Mouse (Mus musculus): ENCODE results near the gene Ube2u. TPM values are rescaled to one million over a fixed set of nuclear protein-coding genes. Genes with fewer than 3 reads are reported as not detected.
"Not testable (repeated sequence)": the region's sequence is repeated elsewhere in the genome, so short reads cannot be mapped to it uniquely, and the experiment has no call there.

Ube2u gene
- polyA plus RNA-seq, 1 experiment from 2014 or later, result 0.82 TPM

DNA sequence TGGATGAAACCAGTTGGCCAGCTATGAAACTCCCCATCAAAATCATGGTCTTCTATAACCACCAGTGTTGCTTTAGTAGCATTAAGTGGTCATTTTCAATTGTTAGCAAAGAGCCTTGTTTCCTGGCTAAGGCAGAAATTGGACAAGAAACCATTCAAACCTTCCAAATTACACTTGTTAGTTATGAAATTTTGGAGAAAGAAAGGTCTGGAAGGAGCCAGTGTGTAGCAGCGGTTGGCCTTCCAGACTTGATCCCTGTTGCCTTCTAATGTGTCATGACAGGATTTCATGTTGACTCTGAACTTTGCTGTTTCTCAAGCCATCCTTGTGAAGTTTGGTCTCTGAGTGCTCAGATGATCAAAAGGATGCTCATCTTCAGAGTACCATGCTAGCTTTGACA, 17.9 kb downstream of the Ube2u start:
- 100% methylated on average over 1 of the region's 1 CpGs for WGBS
- no peak overlapping the region for H3K9ac ChIP-seq (ENCODE audit: low read depth, low read length)
- no peaks in the 10 kb centered on the region for H3K4me1 ChIP-seq (ENCODE audit: control insufficient read depth, insufficient read depth, low read length)
- H3K4me2 ChIP-seq (ENCODE audit: low read length), result no peak overlapping the region
- no peaks in the 10 kb centered on the region for H3K27me3 ChIP-seq (ENCODE audit: control insufficient read depth, insufficient read depth, low read depth, low read length)
- H3K27ac ChIP-seq (ENCODE audit: low read length), result no peak overlapping the region
- no peaks in the 10 kb centered on the region for H3K9me3 ChIP-seq (replicated peaks; ENCODE audit: control insufficient read depth, low read length, poor library complexity, severe bottlenecking)
- H3K36me3 ChIP-seq (ENCODE audit: control insufficient read depth, insufficient read depth, low read length), result no peaks in the 10 kb centered on the region
- ATAC-seq, result no peak
- no peak overlapping the region for H3K4me3 ChIP-seq (ENCODE audit: low read depth, low read length)

DNA sequence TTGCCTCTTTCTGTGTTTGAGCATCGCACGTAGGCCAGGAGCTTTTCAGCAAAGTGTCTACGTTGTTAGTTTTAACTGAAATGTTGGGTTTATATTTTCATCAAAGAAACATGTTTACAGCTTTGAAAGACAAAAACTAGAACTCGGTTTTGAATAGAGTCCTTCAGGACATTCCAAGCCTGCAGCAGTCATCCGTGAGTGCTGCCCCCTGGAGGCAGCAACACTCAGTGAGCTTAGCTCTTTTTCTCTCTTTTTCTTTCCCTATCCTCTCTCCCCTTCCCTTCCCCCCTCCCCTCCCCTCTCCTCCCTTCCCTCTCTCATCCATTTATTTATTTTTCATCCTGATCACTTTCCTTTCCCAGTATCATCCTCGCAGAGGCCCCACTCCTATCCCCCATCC, 19.5 kb downstream of the Ube2u start:
- H3K4me3 ChIP-seq (ENCODE audit: low read depth, low read length), result no peak overlapping the region
- no peak overlapping the region for H3K4me2 ChIP-seq (ENCODE audit: low read length)
- H3K4me1 ChIP-seq (ENCODE audit: control insufficient read depth, insufficient read depth, low read length), result no peaks in the 10 kb centered on the region
- H3K27me3 ChIP-seq (ENCODE audit: control insufficient read depth, insufficient read depth, low read depth, low read length), result no peaks in the 10 kb centered on the region
- ATAC-seq, result no peak
- no peaks in the 10 kb centered on the region for H3K9me3 ChIP-seq (replicated peaks; ENCODE audit: control insufficient read depth, low read length, poor library complexity, severe bottlenecking)
- WGBS, result 56% methylated on average over 6 of the region's 6 CpGs
- no peaks in the 10 kb centered on the region for H3K36me3 ChIP-seq (ENCODE audit: control insufficient read depth, insufficient read depth, low read length)
- H3K27ac ChIP-seq (ENCODE audit: low read length), result no peak overlapping the region
- H3K9ac ChIP-seq (ENCODE audit: low read depth, low read length), result no peak overlapping the region

GRCm38 (mm10) chr4:100499037-100499601, 20.5 kb downstream of the Ube2u start:
- H3K9me3 ChIP-seq (replicated peaks; ENCODE audit: control insufficient read depth, low read length, poor library complexity, severe bottlenecking), result not testable (repeated sequence)

GRCm38 (mm10) chr4:100503337-100503736, 24.7 kb downstream of the Ube2u start:
- no peak overlapping the region for H3K4me3 ChIP-seq (ENCODE audit: low read depth, low read length)
- 84% methylated on average over 2 of the region's 2 CpGs for WGBS
- H3K9ac ChIP-seq (ENCODE audit: low read depth, low read length), result no peak overlapping the region
- no peaks in the 10 kb centered on the region for H3K9me3 ChIP-seq (replicated peaks; ENCODE audit: control insufficient read depth, low read length, poor library complexity, severe bottlenecking)
- no peaks in the 10 kb centered on the region for H3K36me3 ChIP-seq (ENCODE audit: control insufficient read depth, insufficient read depth, low read length)
- no peaks in the 10 kb centered on the region for H3K27me3 ChIP-seq (ENCODE audit: control insufficient read depth, insufficient read depth, low read depth, low read length)
- no peak overlapping the region for H3K4me2 ChIP-seq (ENCODE audit: low read length)
- no peak overlapping the region for H3K27ac ChIP-seq (ENCODE audit: low read length)
- no peak for ATAC-seq
- no peaks in the 10 kb centered on the region for H3K4me1 ChIP-seq (ENCODE audit: control insufficient read depth, insufficient read depth, low read length)

More at GRCm38 (mm10) chr4:100499037-100499601, 20.5 kb downstream of the Ube2u start:
- not testable (repeated sequence) for ATAC-seq; H3K27me3 ChIP-seq (ENCODE audit: control insufficient read depth, insufficient read depth, low read depth, low read length); H3K4me3 ChIP-seq (ENCODE audit: low read depth, low read length); H3K4me1 ChIP-seq (ENCODE audit: control insufficient read depth, insufficient read depth, low read length); H3K4me2 ChIP-seq (ENCODE audit: low read length); H3K9ac ChIP-seq (ENCODE audit: low read depth, low read length); H3K36me3 ChIP-seq (ENCODE audit: control insufficient read depth, insufficient read depth, low read length); H3K27ac ChIP-seq (ENCODE audit: low read length)
- WGBS, result 81% methylated on average over 7 of the region's 7 CpGs

- no peak overlapping the region for H3K4me3 ChIP-seq (ENCODE audit: low read depth, low read length)
- H3K9me3 ChIP-seq (replicated peaks; ENCODE audit: control insufficient read depth, low read length, poor library complexity, severe bottlenecking), result no peaks in the 10 kb centered on the region
- no peaks in the 10 kb centered on the region for H3K4me1 ChIP-seq (ENCODE audit: control insufficient read depth, insufficient read depth, low read length)
- H3K27me3 ChIP-seq (ENCODE audit: control insufficient read depth, insufficient read depth, low read depth, low read length), result no peaks in the 10 kb centered on the region
- no peak overlapping the region for H3K9ac ChIP-seq (ENCODE audit: low read depth, low read length)
- no peak overlapping the region for H3K4me2 ChIP-seq (ENCODE audit: low read length)
- ATAC-seq, result no peak
- no peak overlapping the region for H3K27ac ChIP-seq (ENCODE audit: low read length)
- 88% methylated on average over 2 of the region's 2 CpGs for WGBS
- H3K36me3 ChIP-seq (ENCODE audit: control insufficient read depth, insufficient read depth, low read length), result no peaks in the 10 kb centered on the region
Observed at GRCm38 (mm10) chr4:100517646-100518045, 39.0 kb downstream of the Ube2u start.

- no peak overlapping the region for H3K27ac ChIP-seq (ENCODE audit: low read length)
- no peak overlapping the region for H3K4me2 ChIP-seq (ENCODE audit: low read length)
- no peaks in the 10 kb centered on the region for H3K36me3 ChIP-seq (ENCODE audit: control insufficient read depth, insufficient read depth, low read length)
- no peak overlapping the region for H3K4me3 ChIP-seq (ENCODE audit: low read depth, low read length)
- peaks cover 8% of the 10 kb centered on the region for H3K27me3 ChIP-seq (ENCODE audit: control insufficient read depth, insufficient read depth, low read depth, low read length)
- H3K9ac ChIP-seq (ENCODE audit: low read depth, low read length), result no peak overlapping the region
- ATAC-seq, result no peak
- peaks cover under 1% of the 10 kb centered on the region; the same call in 1 of the 2 replicates for H3K4me1 ChIP-seq (ENCODE audit: control insufficient read depth, insufficient read depth, low read length)
- 21% methylated on average over 6 of the region's 6 CpGs for WGBS
- no peaks in the 10 kb centered on the region for H3K9me3 ChIP-seq (replicated peaks; ENCODE audit: control insufficient read depth, low read length, poor library complexity, severe bottlenecking)
Observed at GRCm38 (mm10) chr4:100522534-100522933, 43.9 kb downstream of the Ube2u start.

DNA sequence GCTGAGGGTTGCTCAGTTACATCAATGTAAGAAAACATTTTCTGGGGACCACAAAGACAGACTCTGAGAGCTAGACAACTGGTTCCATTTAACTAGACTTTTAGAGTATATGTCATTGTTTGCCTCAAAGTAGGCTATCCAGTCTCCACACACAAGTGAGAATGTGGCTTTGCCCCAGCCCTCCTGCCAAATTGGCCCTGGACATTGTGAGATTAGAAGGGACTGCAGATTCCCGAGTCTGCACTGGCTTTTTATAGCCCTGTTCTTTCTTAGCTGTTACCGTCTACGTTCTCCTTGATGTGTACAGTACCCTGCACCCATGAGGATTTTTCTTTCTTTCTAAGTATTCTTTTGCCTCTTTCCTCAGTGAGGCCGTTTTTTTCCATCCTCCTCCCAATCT, 46.1 kb downstream of the Ube2u start:
- H3K4me2 ChIP-seq (ENCODE audit: low read length), result no peak overlapping the region
- WGBS, result 31% methylated on average over 4 of the region's 4 CpGs
- no peak overlapping the region for H3K9ac ChIP-seq (ENCODE audit: low read depth, low read length)
- H3K4me1 ChIP-seq (ENCODE audit: control insufficient read depth, insufficient read depth, low read length), result peaks cover 7% of the 10 kb centered on the region; the same call in 1 of the 2 replicates
- no peak for ATAC-seq
- no peaks in the 10 kb centered on the region for H3K36me3 ChIP-seq (ENCODE audit: control insufficient read depth, insufficient read depth, low read length)
- H3K27me3 ChIP-seq (ENCODE audit: control insufficient read depth, insufficient read depth, low read depth, low read length), result peaks cover 19% of the 10 kb centered on the region
- no peak overlapping the region for H3K27ac ChIP-seq (ENCODE audit: low read length)
- no peak overlapping the region for H3K4me3 ChIP-seq (ENCODE audit: low read depth, low read length)
- H3K9me3 ChIP-seq (replicated peaks; ENCODE audit: control insufficient read depth, low read length, poor library complexity, severe bottlenecking), result no peaks in the 10 kb centered on the region

DNA sequence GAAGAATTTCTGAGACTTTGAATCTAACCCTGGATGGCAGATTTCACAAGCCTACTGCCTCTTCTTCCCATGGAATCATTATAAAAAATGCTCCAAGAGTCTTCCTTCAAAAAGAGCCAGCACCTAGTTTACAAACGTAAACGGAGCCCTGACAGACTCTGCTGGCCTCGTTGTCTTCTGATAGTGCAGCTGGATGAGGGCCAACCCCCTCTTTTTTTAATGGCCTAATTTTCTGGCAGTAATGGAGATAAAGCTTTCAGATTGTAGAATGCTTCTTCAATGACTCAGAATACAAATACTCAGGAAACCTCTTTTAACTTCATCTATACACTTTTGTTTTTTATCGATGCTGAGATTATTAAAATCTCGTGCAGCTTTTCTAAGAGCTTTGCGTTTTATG, 47.6 kb downstream of the Ube2u start:
- no peak overlapping the region for H3K4me2 ChIP-seq (ENCODE audit: low read length)
- H3K4me3 ChIP-seq (ENCODE audit: low read depth, low read length), result no peak overlapping the region
- H3K9ac ChIP-seq (ENCODE audit: low read depth, low read length), result no peak overlapping the region
- WGBS, result 48% methylated on average over 6 of the region's 6 CpGs
- ATAC-seq, result no peak
- peaks cover 7% of the 10 kb centered on the region; the same call in 1 of the 2 replicates for H3K4me1 ChIP-seq (ENCODE audit: control insufficient read depth, insufficient read depth, low read length)
- H3K36me3 ChIP-seq (ENCODE audit: control insufficient read depth, insufficient read depth, low read length), result no peaks in the 10 kb centered on the region
- no peak overlapping the region for H3K27ac ChIP-seq (ENCODE audit: low read length)
- peaks cover 19% of the 10 kb centered on the region for H3K27me3 ChIP-seq (ENCODE audit: control insufficient read depth, insufficient read depth, low read depth, low read length)
- H3K9me3 ChIP-seq (replicated peaks; ENCODE audit: control insufficient read depth, low read length, poor library complexity, severe bottlenecking), result no peaks in the 10 kb centered on the region

- Histone ChIP-seq H3K9me3 (replicated peaks; ENCODE audit: control insufficient read depth, low read length, poor library complexity, severe bottlenecking) (no peaks in the 10 kb centered on the region), H3K27ac (ENCODE audit: low read length) (no peak overlapping the region), H3K4me1 (ENCODE audit: control insufficient read depth, insufficient read depth, low read length) (peaks cover 7% of the 10 kb centered on the region; the same call in 1 of the 2 replicates), H3K27me3 (ENCODE audit: control insufficient read depth, insufficient read depth, low read depth, low read length) (peaks cover 19% of the 10 kb centered on the region), H3K4me3 (ENCODE audit: low read depth, low read length) (peak overlapping the region; percentile 28; the same call in 1 of the 2 replicates), H3K9ac (ENCODE audit: low read depth, low read length) (no peak overlapping the region), H3K4me2 (ENCODE audit: low read length) (peak overlapping the region; percentile 48), H3K36me3 (ENCODE audit: control insufficient read depth, insufficient read depth, low read length) (no peaks in the 10 kb centered on the region)
- WGBS, result 15% methylated on average over 3 of the region's 3 CpGs
- no peak for ATAC-seq
Observed at GRCm38 (mm10) chr4:100527086-100527485, 48.4 kb downstream of the Ube2u start.

All from midbrain, embryonic 16.5 days (tissue).